Mouse (Mus musculus): ENCODE results near the gene Cabp5. TPM values are rescaled to one million over a fixed set of nuclear protein-coding genes. Genes with fewer than 3 reads are reported as not detected.
"Not testable (repeated sequence)": the region's sequence is repeated elsewhere in the genome, so short reads cannot be mapped to it uniquely, and the experiment has no call there.

Cabp5 gene
- not detected in 2 replicates for polyA plus RNA-seq (2012; rRNA removed)

- Histone ChIP-seq H3K4me3 (replicated peaks; ENCODE audit: extremely low read depth, low read depth, low read length) (no peak within 1 kb of the TSS), H3K4me1 (ENCODE audit: control insufficient read depth, insufficient read depth, low read length) (no peaks in the 10 kb centered on the region)
- DNase-seq, result no peak
- 92% methylated on average over 1 of the region's 1 CpGs for WGBS
- TF ChIP-seq CTCF (IDR thresholded peaks at IDR 0.05; ENCODE audit: insufficient read depth, low read length), result no peak
Observed at GRCm38 (mm10) chr7:13397832-13398231, at the start of gene Cabp5. Gene Cabp5, plus strand, starts transcription at chr7:13398132.

DNA sequence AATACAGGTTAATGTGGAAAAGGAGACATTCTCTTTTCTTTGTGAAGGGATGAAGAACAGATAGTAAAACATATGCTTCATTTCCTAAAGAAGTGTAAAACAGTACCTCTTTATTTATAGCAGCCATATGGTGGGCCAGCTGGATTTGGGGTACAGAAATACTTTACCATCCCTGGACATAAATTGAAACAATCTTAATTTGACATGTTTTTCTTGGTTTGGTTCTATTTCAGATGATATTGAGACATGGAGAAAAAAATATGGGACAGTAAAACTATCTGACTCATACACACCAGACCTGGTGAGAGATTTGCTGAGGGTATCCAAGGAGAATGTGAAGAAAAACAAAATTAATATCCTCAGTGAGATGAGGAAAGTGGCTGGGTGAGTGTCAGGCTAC lies 42.0 kb upstream of the Cabp5 start:
- DNase-seq, result no peak
- TF ChIP-seq CTCF (IDR thresholded peaks at IDR 0.05; ENCODE audit: insufficient read depth, low read length) (no peak), POLR2A (IDR thresholded peaks at IDR 0.05; ENCODE audit: borderline replicate concordance, extremely low read depth, low read depth, low read length) (no peak)
- Histone ChIP-seq H3K4me1 (ENCODE audit: control insufficient read depth, insufficient read depth, low read length) (no peaks in the 10 kb centered on the region), H3K4me3 (replicated peaks; ENCODE audit: extremely low read depth, low read depth, low read length) (no peak overlapping the region)

DNA sequence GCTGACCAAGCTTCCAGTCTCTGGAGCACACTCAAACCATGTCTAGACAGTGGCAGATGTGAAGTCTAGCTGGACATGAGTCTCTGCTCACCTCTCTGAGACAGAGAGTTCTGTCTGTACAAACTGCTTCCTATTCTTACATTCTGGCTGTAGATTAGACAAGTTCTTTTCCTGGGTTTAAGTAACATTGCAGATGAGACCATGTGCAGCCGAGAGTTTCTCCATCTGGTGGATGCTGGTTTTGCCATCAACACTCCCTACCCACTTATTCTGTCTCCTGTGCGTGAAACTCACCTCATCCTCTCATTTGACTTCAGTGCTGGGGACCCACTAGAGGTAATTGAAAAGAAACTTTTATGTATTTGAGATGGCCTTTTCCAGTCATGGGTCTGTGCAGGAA lies 17.3 kb upstream of the Cabp5 start:
- no peak for TF ChIP-seq CTCF (IDR thresholded peaks at IDR 0.05; ENCODE audit: insufficient read depth, low read length)
- no peak for TF ChIP-seq POLR2A (IDR thresholded peaks at IDR 0.05; ENCODE audit: borderline replicate concordance, extremely low read depth, low read depth, low read length)
- 67% methylated on average over 2 of the region's 2 CpGs for WGBS
- Histone ChIP-seq H3K4me3 (replicated peaks; ENCODE audit: extremely low read depth, low read depth, low read length) (no peak overlapping the region), H3K4me1 (ENCODE audit: control insufficient read depth, insufficient read depth, low read length) (no peaks in the 10 kb centered on the region)
- DNase-seq, result no peak

DNA sequence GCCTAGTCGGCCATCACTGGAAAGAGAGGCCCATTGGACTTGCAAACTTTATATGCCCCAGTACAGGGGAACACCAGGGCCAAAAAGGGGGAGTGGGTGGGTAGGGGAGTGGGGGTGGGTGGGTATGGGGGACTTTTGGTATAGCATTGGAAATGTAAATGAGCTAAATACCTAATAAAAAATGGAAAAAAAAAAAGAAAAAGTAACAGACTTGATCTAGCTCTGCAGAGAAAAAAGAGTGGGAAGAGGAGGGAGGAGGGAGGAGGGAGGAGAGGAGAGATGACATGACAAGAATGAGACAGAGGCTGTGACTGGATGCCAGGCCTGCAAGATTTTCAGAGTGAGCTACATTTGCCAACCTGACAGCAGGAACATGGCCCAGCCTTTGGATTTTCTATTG lies 52.6 kb downstream of the Cabp5 start, which contains the start of gene Bsph1:
Bsph1 (plus strand) TSS at position 301 of the 400 bp plus-strand sequence.
- WGBS, result 50% methylated on average over 1 of the region's 1 CpGs
- not testable (repeated sequence) for H3K4me1 ChIP-seq (ENCODE audit: control insufficient read depth, insufficient read depth, low read length); H3K4me3 ChIP-seq (replicated peaks; ENCODE audit: extremely low read depth, low read depth, low read length); DNase-seq

Other genes starting within 250 kb of the Cabp5 start
- gene Vmn1r88, start 238.6 kb upstream of the Cabp5 start, polyA plus RNA-seq (2012; rRNA removed), result not detected in 2 replicates
- not detected in 2 replicates for gene Vmn1r89, start 185.1 kb upstream of the Cabp5 start, polyA plus RNA-seq (2012; rRNA removed)
- 4.4 and 4.7 TPM in 2 replicates for gene Lig1, start 120.8 kb upstream of the Cabp5 start, polyA plus RNA-seq (2012; rRNA removed)
- gene Zswim9, start 119.4 kb upstream of the Cabp5 start, polyA plus RNA-seq (2012; rRNA removed), result 5.3 and 6.0 TPM in 2 replicates
- gene Pla2g4c, start 73.5 kb upstream of the Cabp5 start, polyA plus RNA-seq (2012; rRNA removed), result 0.05 and 0.12 TPM in 2 replicates
- gene Bsph1, start 52.7 kb downstream of the Cabp5 start, polyA plus RNA-seq (2012; rRNA removed), result not detected in 2 replicates
- not detected in 2 replicates for gene Bsph2, start 172.9 kb downstream of the Cabp5 start, polyA plus RNA-seq (2012; rRNA removed)
- not detected in 2 replicates for gene Sult2a5, start 225.8 kb downstream of the Cabp5 start, polyA plus RNA-seq (2012; rRNA removed)